Mouse (Mus musculus) kidney, postnatal 0 days (tissue): ENCODE results near the gene Zfp626. TPM values are rescaled to one million over a fixed set of nuclear protein-coding genes. Genes with fewer than 3 reads are reported as not detected.
"Not testable (repeated sequence)": the region's sequence is repeated elsewhere in the genome, so short reads cannot be mapped to it uniquely, and the experiment has no call there.

ENCODE experiments used
- ATAC-seq: fragments of 200-750 bp; cut with Nextera tagmentation; replicated peaks from 2 replicates; pipeline ENCODE4 v1.8.0; 2017; ENCODE audit warnings: low read depth, moderate number of reproducible peaks, moderate TSS enrichment, moderate library complexity; ENCODE audit not compliant: low FRiP score
- DNase-seq: peaks from one replicate; pipeline ENCODE4 v3.0.0-alpha.2; 2016; ENCODE audit warnings: low spot score
- H3K27ac ChIP-seq: fragments of 300-500 bp; sonication (generic); 2 replicates; pipeline ENCODE4 v1.5.1; 2014; ENCODE audit warnings: mild to moderate bottlenecking
- H3K27me3 ChIP-seq: fragments of 300-500 bp; sonication (generic); 2 replicates; pipeline ENCODE4 v1.6.1; 2014; ENCODE audit warnings: low read length, mixed read lengths; ENCODE audit not compliant: insufficient read depth
- H3K36me3 ChIP-seq: fragments of 300-500 bp; sonication (generic); 2 replicates; pipeline ENCODE4 v1.6.1; 2014; ENCODE audit warnings: low read length, mixed read lengths; ENCODE audit not compliant: insufficient read depth
- H3K4me1 ChIP-seq: fragments of 300-500 bp; sonication (generic); replicated peaks from 2 replicates; pipeline ENCODE4 v1.6.1; 2014; ENCODE audit warnings: antibody characterized with exemption, low read length, mixed read lengths; ENCODE audit not compliant: insufficient read depth
- H3K4me2 ChIP-seq: fragments of 300-500 bp; sonication (generic); 2 replicates; pipeline ENCODE4 v1.6.1; 2014; ENCODE audit warnings: mild to moderate bottlenecking, low read length, moderate library complexity, mixed read lengths
- H3K4me3 ChIP-seq: fragments of 300-500 bp; sonication (generic); replicated peaks from 2 replicates; pipeline ENCODE4 v1.5.1; 2014; ENCODE audit warnings: low read depth, low read length
- H3K9ac ChIP-seq: fragments of 300-500 bp; sonication (generic); 2 replicates; pipeline ENCODE4 v1.6.1; 2014; ENCODE audit warnings: low read depth, low read length
- H3K9me3 ChIP-seq: fragments of 300-500 bp; sonication (generic); replicated peaks from 2 replicates; pipeline ENCODE4 v1.6.1; 2016; ENCODE audit warnings: low read length, inconsistent platforms, mixed read lengths
- CTCF ChIP-seq: IDR thresholded peaks from 2 replicates; pipeline ENCODE4 v1.5.1; 2016; ENCODE audit warnings: antibody characterized with exemption, low read depth, mild to moderate bottlenecking, moderate library complexity
- WGBS: fragments of 180-500 bp; shearing (Covaris S2); extraction: QIAGEN DNeasy Blood & Tissue Kit; methylation state at CpG from one replicate; pipeline ENCODE4 v1.1.7; 2014; 5-methylcytosine and 5-hydroxymethylcytosine counted together
- polyA plus RNA-seq: library from polyadenylated mRNA; unstranded; fragments of >200 nt; fragmentation: Nextera tagmentation; extraction: Ambion mirVana; gene quantifications from 2 replicates; pipeline ENCODE4 v1.2.1, GENCODE M21; 2015

The Zfp626 gene
- polyA plus RNA-seq, 1 experiment from 2014 or later = 2.3 TPM

GRCm38 (mm10) chr7:27801137-27801536 lies 5.9 kb upstream of the Zfp626 start:
- Histone ChIP-seq H3K9me3 (no peaks in the 10 kb centered on the region), H3K27me3 (no peaks in the 10 kb centered on the region), H3K4me1 (0 out of 2 replicates have a peak, but pooled peaks cover 3% of the 10 kb centered on the region), H3K36me3 (no peaks in the 10 kb centered on the region), H3K27ac (no peak overlapping the region), H3K9ac (no peak overlapping the region), H3K4me3 (no peak overlapping the region), H3K4me2 (no peak overlapping the region)
- DNase-seq (peak; percentile 12), ATAC-seq (no peak)
- WGBS = 59% methylated on average over 2 of the region's 2 CpGs
- TF ChIP-seq CTCF = peak; percentile 65

GRCm38 (mm10) chr7:27802986-27803385 lies 4.0 kb upstream of the Zfp626 start:
- Histone ChIP-seq H3K4me3 (no peak overlapping the region), H3K27ac (no peak overlapping the region), H3K27me3 (no peaks in the 10 kb centered on the region), H3K4me1 (0 out of 2 replicates have a peak, but pooled peaks cover 2% of the 10 kb centered on the region), H3K4me2 (no peak overlapping the region), H3K36me3 (no peaks in the 10 kb centered on the region), H3K9me3 (no peaks in the 10 kb centered on the region), H3K9ac (no peak overlapping the region)
- no peak for DNase-seq
- no peak for TF ChIP-seq CTCF
- WGBS = 69% methylated on average over 5 of the region's 5 CpGs
- no peak for ATAC-seq

- Histone ChIP-seq H3K4me3 (peak overlapping the region; percentile 70), H3K9ac (peak overlapping the region; percentile 74), H3K9me3 (no peaks in the 10 kb centered on the region), H3K27ac (peak overlapping the region; percentile 60; the same call in 1 of the 2 replicates), H3K4me1 (no peaks in the 10 kb centered on the region), H3K36me3 (peaks cover 8% of the 10 kb centered on the region), H3K4me2 (peak overlapping the region; percentile 85), H3K27me3 (no peaks in the 10 kb centered on the region)
- no peak for TF ChIP-seq CTCF
- peak; percentile 97 for ATAC-seq
- WGBS = under 1% methylated on average over 25 of the region's 25 CpGs
- DNase-seq = peak; percentile 93
Measured at GRCm38 (mm10) chr7:27804297-27805030, 2.5 kb upstream of the Zfp626 start.

- H3K9me3 ChIP-seq, ATAC-seq, H3K4me1 ChIP-seq, DNase-seq, H3K4me2 ChIP-seq, H3K27me3 ChIP-seq, H3K4me3 ChIP-seq, H3K9ac ChIP-seq, H3K27ac ChIP-seq: not testable (repeated sequence)
- 82% methylated on average over 7 of the region's 7 CpGs for WGBS
- peaks cover 18% of the 10 kb centered on the region for H3K36me3 ChIP-seq
Measured at GRCm38 (mm10) chr7:27807305-27807704, 309 bp downstream of the Zfp626 start.

- H3K27me3 ChIP-seq = no peaks in the 10 kb centered on the region
- no peak overlapping the region for H3K4me2 ChIP-seq
- DNase-seq = no peak
- H3K9me3 ChIP-seq = no peaks in the 10 kb centered on the region
- WGBS = 95% methylated on average over 7 of the region's 7 CpGs
- H3K4me3 ChIP-seq = no peak overlapping the region
- no peak overlapping the region for H3K9ac ChIP-seq
- H3K27ac ChIP-seq = no peak overlapping the region
- ATAC-seq = no peak
- no peak for TF ChIP-seq CTCF
- H3K4me1 ChIP-seq = no peaks in the 10 kb centered on the region
- H3K36me3 ChIP-seq = peaks cover 21% of the 10 kb centered on the region
Measured at GRCm38 (mm10) chr7:27818526-27819110, 11.6 kb downstream of the Zfp626 start.

GRCm38 (mm10) chr7:27822611-27823010 lies 15.6 kb downstream of the Zfp626 start:
- H3K36me3 ChIP-seq = peaks cover 15% of the 10 kb centered on the region; the same call in 1 of the 2 replicates
- no peaks in the 10 kb centered on the region for H3K4me1 ChIP-seq
- TF ChIP-seq CTCF = no peak
- no peak overlapping the region for H3K9ac ChIP-seq
- no peaks in the 10 kb centered on the region; the same call in 1 of the 2 replicates for H3K9me3 ChIP-seq
- DNase-seq = no peak
- ATAC-seq = no peak
- no peak overlapping the region for H3K4me2 ChIP-seq
- H3K27me3 ChIP-seq = no peaks in the 10 kb centered on the region
- no peak overlapping the region for H3K27ac ChIP-seq
- H3K4me3 ChIP-seq = no peak overlapping the region
